Mouse (Mus musculus) liver, embryonic 14.5 days (tissue): ENCODE results near the gene Hectd2.

Experiments used
- CTCF ChIP-seq: IDR thresholded peaks from 2 replicates; pipeline ENCODE4 v1.5.1; 2016; ENCODE audit warnings: antibody characterized with exemption, low read depth, control low read depth
- EP300 ChIP-seq: IDR thresholded peaks from 2 replicates; pipeline ENCODE4 v1.6.1; 2016; ENCODE audit warnings: antibody characterized with exemption, low read depth

- TF ChIP-seq CTCF (no peak), EP300 (no peak)
Measured at GRCm38 (mm10) chr19:36582116-36582515, 27.7 kb downstream of the Hectd2 start.
